Mouse (Mus musculus) G1E (cell line): ENCODE measurements around the gene Cd28. TPM values are rescaled to one million over a fixed set of nuclear protein-coding genes. Genes with fewer than 3 reads are reported as not detected.

Experiments used
- ATAC-seq: 2 replicates; pipeline ENCODE4 v1.8.0; 2016; ENCODE audit warnings: mild to moderate bottlenecking; ENCODE audit not compliant: insufficient number of reproducible peaks, poor library complexity, low FRiP score, severe bottlenecking; ENCODE audit errors: extremely low read depth
- DNase-seq: peaks from one replicate; pipeline ENCODE4 v3.0.0; 2012; ENCODE audit warnings: low spot score
- H3K27me3 ChIP-seq: 2 replicates; pipeline ENCODE4 v1.6.1; 2012; ENCODE audit warnings: mild to moderate bottlenecking, low read length, inconsistent platforms; ENCODE audit not compliant: insufficient read depth
- H3K36me3 ChIP-seq: replicated peaks from 2 replicates; pipeline ENCODE3; 2012; ENCODE audit warnings: mild to moderate bottlenecking, inconsistent platforms
- H3K4me1 ChIP-seq: 2 replicates; pipeline ENCODE4 v1.6.1; 2012; ENCODE audit warnings: low read depth, low read length, inconsistent platforms, mixed read lengths; ENCODE audit not compliant: insufficient read depth
- H3K4me3 ChIP-seq: 2 replicates; pipeline ENCODE4 v1.5.1; 2012; ENCODE audit warnings: low read depth, mild to moderate bottlenecking, inconsistent platforms, low read length, moderate library complexity, mixed read lengths
- H3K9me3 ChIP-seq: replicated peaks from 2 replicates; pipeline ENCODE4 v1.6.1; 2012; ENCODE audit warnings: inconsistent platforms
- CTCF ChIP-seq: IDR thresholded peaks from 2 replicates; pipeline ENCODE4 v1.5.1; 2012; ENCODE audit warnings: low read depth, low read length, inconsistent platforms, mixed read lengths
- GATA1 ChIP-seq: IDR thresholded peaks from 2 replicates; pipeline ENCODE4 v1.6.1; 2012; ENCODE audit warnings: borderline replicate concordance, low read length, inconsistent platforms, mixed read lengths
- GATA2 ChIP-seq: IDR thresholded peaks from 2 replicates; pipeline ENCODE4 v1.6.1; 2012; ENCODE audit warnings: low read depth, low read length, inconsistent platforms, borderline replicate concordance
- POLR2AphosphoS5 ChIP-seq: IDR thresholded peaks from 2 replicates; pipeline ENCODE4 v1.6.1; 2012; ENCODE audit warnings: low read depth, low read length, inconsistent platforms; ENCODE audit not compliant: insufficient replicate concordance
- TAL1 ChIP-seq: conservative IDR thresholded peaks from 2 replicates; pipeline ENCODE4 v1.6.1; 2012; ENCODE audit warnings: low read depth, low read length, inconsistent platforms, mixed read lengths
- polyA plus RNA-seq: library from polyadenylated mRNA; stranded (reverse); fragments of >175 nt; gene quantifications from 2 replicates; pipeline ENCODE4 v1.2.3, GENCODE M21; 2012
- total RNA-seq, 2 experiments: library from RNA; stranded (forward) in 1 of 2; stranded (reverse) in 1 of 2; fragments of 200-1000 nt in 1 of 2; fragments of >200 nt in 1 of 2; fragmentation: Nextera tagmentation in 1 of 2; gene quantifications; 2 replicates each; pipeline ENCODE4 v1.2.3; 2014 to 2017

The Cd28 gene
- total and polyA plus RNA-seq, 3 experiments: 0.27 TPM; not detected in 2

GRCm38 (mm10) chr1:60702641-60703040 is 14.0 kb upstream of the Cd28 start:
- H3K27me3 ChIP-seq: peaks cover 4% of the 10 kb centered on the region; the same call in 1 of the 2 replicates
- no peak for DNase-seq
- TF ChIP-seq GATA1 (no peak), GATA2 (no peak), CTCF (no peak), POLR2AphosphoS5 (no peak), TAL1 (no peak)
- H3K36me3 ChIP-seq: no peaks in the 10 kb centered on the region
- H3K4me3 ChIP-seq: no peak overlapping the region
- ATAC-seq: no peak
- no peaks in the 10 kb centered on the region for H3K4me1 ChIP-seq
- H3K9me3 ChIP-seq: no peaks in the 10 kb centered on the region

GRCm38 (mm10) chr1:60713238-60713637 is 3.4 kb upstream of the Cd28 start:
- no peaks in the 10 kb centered on the region for H3K9me3 ChIP-seq
- TF ChIP-seq TAL1: no peak
- no peak for TF ChIP-seq CTCF
- no peak for TF ChIP-seq GATA2
- no peak for TF ChIP-seq POLR2AphosphoS5
- no peak for TF ChIP-seq GATA1
- H3K4me3 ChIP-seq: no peak overlapping the region
- H3K4me1 ChIP-seq: no peaks in the 10 kb centered on the region
- DNase-seq (no peak), ATAC-seq (no peak)
- no peaks in the 10 kb centered on the region; the same call in 1 of the 2 replicates for H3K27me3 ChIP-seq
- no peaks in the 10 kb centered on the region for H3K36me3 ChIP-seq

GRCm38 (mm10) chr1:60715651-60716196 is 876 bp upstream of the Cd28 start:
- Histone ChIP-seq H3K9me3 (no peaks in the 10 kb centered on the region), H3K4me3 (no peak overlapping the region), H3K36me3 (no peaks in the 10 kb centered on the region), H3K4me1 (no peaks in the 10 kb centered on the region), H3K27me3 (no peaks in the 10 kb centered on the region; the same call in 1 of the 2 replicates)
- ATAC-seq: no peak
- no peak for DNase-seq
- TF ChIP-seq GATA1 (no peak), TAL1 (no peak), GATA2 (no peak), POLR2AphosphoS5 (no peak), CTCF (no peak)

- H3K36me3 ChIP-seq: no peaks in the 10 kb centered on the region
- H3K4me3 ChIP-seq: no peak overlapping the region
- DNase-seq: no peak
- no peaks in the 10 kb centered on the region for H3K9me3 ChIP-seq
- no peaks in the 10 kb centered on the region for H3K4me1 ChIP-seq
- ATAC-seq: no peak
- no peak for TF ChIP-seq CTCF
- TF ChIP-seq TAL1: no peak
- TF ChIP-seq POLR2AphosphoS5: no peak
- no peak for TF ChIP-seq GATA2
- no peak for TF ChIP-seq GATA1
- no peaks in the 10 kb centered on the region for H3K27me3 ChIP-seq
Observed at GRCm38 (mm10) chr1:60718580-60718979, 2.0 kb downstream of the Cd28 start.

DNA sequence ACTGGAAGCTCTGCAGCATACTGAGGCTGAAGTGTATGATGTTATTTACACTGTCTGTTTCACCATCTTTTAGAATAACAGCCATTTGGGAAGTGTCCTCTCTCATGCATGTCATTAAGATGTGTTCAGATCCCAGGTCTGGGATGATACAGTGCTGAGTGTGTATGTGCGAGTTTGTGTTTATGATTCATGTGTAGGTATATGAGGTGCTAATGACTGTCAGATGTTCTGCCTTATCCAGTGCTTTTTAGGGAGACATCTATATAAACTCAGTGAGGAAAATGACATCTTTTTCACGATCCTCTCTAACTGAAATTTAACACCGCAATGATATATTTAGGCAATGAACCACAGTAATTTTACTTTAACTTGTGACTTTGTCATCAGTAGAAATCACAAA is 7.0 kb downstream of the Cd28 start:
- Histone ChIP-seq H3K36me3 (no peaks in the 10 kb centered on the region), H3K27me3 (no peaks in the 10 kb centered on the region), H3K4me3 (no peak overlapping the region), H3K9me3 (no peaks in the 10 kb centered on the region), H3K4me1 (no peaks in the 10 kb centered on the region)
- no peak for TF ChIP-seq TAL1
- ATAC-seq (no peak), DNase-seq (no peak)

DNA sequence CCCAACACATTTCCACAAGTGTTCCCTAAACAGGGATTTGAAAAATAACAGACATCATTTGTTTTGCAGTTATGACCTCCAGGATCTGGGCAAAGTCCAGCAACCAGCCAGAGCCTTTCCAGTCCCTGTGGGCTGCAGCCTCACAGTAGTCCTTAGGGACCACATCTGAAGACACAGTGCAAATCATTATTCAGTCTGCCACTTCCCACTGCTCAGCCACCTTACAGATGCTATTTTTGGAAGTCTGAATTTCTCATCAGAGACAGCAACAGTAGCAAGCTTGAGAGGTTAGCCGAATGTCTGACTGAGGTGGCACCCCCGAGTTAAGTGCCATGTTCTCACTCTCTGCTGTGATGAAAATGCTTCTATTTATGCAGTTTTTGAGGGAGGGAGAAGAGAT is 15.3 kb downstream of the Cd28 start:
- Histone ChIP-seq H3K4me3 (no peak overlapping the region), H3K36me3 (no peaks in the 10 kb centered on the region), H3K27me3 (no peaks in the 10 kb centered on the region), H3K4me1 (no peaks in the 10 kb centered on the region), H3K9me3 (peaks cover 4% of the 10 kb centered on the region; the same call in 1 of the 2 replicates)
- DNase-seq (no peak), ATAC-seq (no peak)
- TF ChIP-seq GATA2 (no peak), POLR2AphosphoS5 (no peak), TAL1 (no peak), CTCF (no peak), GATA1 (no peak)
